Mouse (Mus musculus): Measurements from ENCODE around the gene Enpp1. TPM values are rescaled to one million over a fixed set of nuclear protein-coding genes. Genes with fewer than 3 reads are reported as not detected.

Gene Enpp1
- polyA plus RNA-seq, 1 experiment from 2014 or later = 3.2 TPM

DNA sequence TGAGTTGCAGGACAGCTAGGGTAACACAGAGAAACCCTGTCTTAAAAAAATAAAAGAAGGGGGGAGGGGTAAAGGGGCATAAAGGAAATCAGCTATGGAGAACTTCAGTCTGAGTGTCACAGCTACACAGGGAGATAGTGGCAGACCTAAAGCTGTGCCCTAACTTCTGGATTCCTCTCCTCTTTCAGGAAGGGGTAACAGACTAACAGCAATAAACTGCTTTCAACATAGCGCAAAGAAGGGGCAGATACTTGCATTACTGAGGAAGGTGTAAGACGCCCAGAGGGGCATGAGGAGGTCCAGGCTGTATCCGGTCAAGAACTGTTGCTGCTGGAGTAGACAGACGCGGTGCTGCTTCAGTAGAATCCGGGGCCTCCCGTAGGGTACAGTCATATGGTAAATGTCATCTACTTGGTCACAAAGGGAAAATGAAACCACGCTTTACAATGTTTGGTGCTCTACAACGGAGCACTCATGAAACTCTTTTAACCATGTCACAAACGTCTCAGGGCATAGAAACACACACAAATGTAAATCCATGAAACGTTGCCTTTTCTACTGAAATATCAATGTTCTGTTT is 60.9 kb downstream of the Enpp1 start:
- no peak overlapping the region for H3K27ac ChIP-seq
- no peaks in the 10 kb centered on the region for H3K9me3 ChIP-seq
- no peaks in the 10 kb centered on the region for H3K36me3 ChIP-seq
- H3K4me1 ChIP-seq = no peaks in the 10 kb centered on the region
- no peak overlapping the region for H3K4me3 ChIP-seq
- WGBS = 87% methylated on average over 11 of the region's 11 CpGs
- ATAC-seq (ENCODE audit: insufficient number of reproducible peaks, insufficient read depth, low FRiP score, low TSS enrichment, low read depth) = no peak
- no peaks in the 10 kb centered on the region for H3K27me3 ChIP-seq
- no peak overlapping the region for H3K9ac ChIP-seq
- H3K4me2 ChIP-seq = no peak overlapping the region

DNA sequence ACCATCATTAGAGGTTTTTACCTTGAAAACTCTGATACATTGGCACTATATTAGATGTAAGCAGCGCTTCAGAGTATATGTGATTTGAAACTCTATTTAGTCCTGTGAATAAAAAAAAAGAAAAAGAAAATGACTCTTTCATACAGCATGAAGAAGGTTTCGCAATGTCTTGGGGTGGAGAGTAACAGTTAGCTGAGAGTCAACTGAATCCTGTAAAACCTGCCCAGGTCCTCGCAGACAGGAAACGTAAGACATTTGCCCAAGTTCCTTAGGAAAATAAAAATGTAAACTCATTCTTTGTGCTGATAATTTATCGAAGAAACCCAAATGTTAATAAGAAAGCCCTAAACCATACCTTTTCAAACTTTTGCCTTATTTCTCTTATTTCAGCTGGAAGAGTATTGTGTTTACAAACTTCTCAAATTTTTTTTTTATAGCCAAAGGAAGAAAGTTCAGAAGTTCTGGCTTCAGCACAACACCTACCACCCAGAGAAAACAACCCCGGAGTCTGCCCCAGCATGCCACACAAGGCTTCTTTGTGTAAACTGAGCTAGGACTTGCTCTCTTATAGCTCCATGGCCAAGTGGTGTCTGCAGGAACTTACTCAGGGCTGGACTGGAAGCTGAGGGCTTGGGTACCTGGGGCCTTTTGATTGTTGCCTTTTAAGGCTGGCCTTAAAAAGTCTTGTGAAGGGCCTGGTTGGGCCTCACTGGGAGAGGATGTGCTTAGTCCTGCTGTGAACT is 63.8 kb downstream of the Enpp1 start:
- no peaks in the 10 kb centered on the region for H3K4me1 ChIP-seq
- H3K9ac ChIP-seq = no peak overlapping the region
- 66% methylated on average over 6 of the region's 6 CpGs for WGBS
- H3K36me3 ChIP-seq = no peaks in the 10 kb centered on the region
- 0 out of 2 replicates have a peak overlapping the region, but pooled peaks have one; percentile 22 for H3K27ac ChIP-seq
- no peaks in the 10 kb centered on the region for H3K27me3 ChIP-seq
- peak; percentile 56; the same call in 1 of the 2 replicates for ATAC-seq (ENCODE audit: insufficient number of reproducible peaks, insufficient read depth, low FRiP score, low TSS enrichment, low read depth)
- H3K4me3 ChIP-seq = no peak overlapping the region
- H3K4me2 ChIP-seq = no peak overlapping the region
- no peaks in the 10 kb centered on the region for H3K9me3 ChIP-seq

DNA sequence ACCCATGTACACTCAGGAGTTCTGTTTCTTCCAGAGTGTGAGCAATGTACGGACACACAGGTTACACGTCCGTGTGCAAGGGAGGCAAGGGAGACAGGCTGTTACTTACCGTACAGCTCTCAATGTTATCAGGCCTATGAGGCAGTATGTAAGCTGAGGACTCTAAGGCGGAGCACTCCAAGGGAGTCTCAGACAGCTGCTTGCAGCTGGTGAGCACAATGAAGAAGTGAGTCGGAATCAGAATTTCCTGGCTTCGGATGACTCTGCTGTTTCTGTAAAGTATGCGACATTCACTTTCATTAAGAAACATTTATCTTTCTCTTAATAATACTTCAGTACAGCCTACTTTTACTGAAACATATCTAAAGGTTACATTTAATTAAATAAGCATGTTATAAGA is 66.8 kb downstream of the Enpp1 start:
- H3K4me2 ChIP-seq = no peak overlapping the region
- no peaks in the 10 kb centered on the region for H3K36me3 ChIP-seq
- no peak for ATAC-seq (ENCODE audit: insufficient number of reproducible peaks, insufficient read depth, low FRiP score, low TSS enrichment, low read depth)
- no peaks in the 10 kb centered on the region for H3K9me3 ChIP-seq
- no peak overlapping the region for H3K4me3 ChIP-seq
- no peak overlapping the region for H3K9ac ChIP-seq
- no peaks in the 10 kb centered on the region for H3K4me1 ChIP-seq
- no peaks in the 10 kb centered on the region for H3K27me3 ChIP-seq
- WGBS = 89% methylated on average over 8 of the region's 8 CpGs
- H3K27ac ChIP-seq = no peak overlapping the region

DNA sequence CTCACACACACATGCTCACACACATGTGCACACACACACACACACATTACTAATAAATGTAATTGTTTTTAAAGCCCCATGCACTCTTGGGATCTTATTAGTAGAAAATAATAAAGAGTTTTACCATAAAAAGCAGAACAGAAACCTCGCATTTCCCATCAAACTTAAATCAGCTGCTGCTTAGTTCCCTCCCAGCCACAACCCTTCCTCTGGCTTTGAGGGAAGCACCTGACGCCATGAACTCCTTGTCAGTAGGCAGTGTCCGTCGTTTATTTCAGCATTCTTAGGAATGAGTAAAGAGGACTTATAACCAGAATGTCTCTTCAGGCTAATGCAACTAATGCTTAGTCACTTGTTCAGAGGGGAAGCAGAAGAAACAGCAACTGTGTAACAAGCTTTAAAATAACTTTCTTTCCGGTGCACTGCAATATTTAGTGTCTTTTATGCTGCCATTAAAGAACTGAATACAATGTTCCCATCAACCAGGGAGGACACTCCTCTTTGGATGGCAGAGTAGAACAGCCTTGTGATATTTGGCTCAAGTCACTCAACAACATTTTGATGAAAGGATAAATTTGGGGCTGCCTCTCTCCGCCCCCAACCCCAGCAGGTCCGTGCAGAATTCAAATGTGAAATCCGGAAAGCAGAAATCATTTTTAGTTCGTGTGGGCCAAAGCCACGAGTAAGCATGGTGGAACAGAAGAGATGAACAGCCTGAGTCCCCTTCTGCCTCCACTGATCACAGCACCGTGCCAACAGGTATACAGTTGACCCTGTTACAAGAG is 69.0 kb downstream of the Enpp1 start:
- H3K27me3 ChIP-seq = no peaks in the 10 kb centered on the region
- H3K36me3 ChIP-seq = no peaks in the 10 kb centered on the region
- no peak overlapping the region for H3K27ac ChIP-seq
- H3K4me3 ChIP-seq = no peak overlapping the region
- WGBS = 82% methylated on average over 11 of the region's 11 CpGs
- no peak overlapping the region for H3K9ac ChIP-seq
- H3K4me2 ChIP-seq = no peak overlapping the region
- no peak for ATAC-seq (ENCODE audit: insufficient number of reproducible peaks, insufficient read depth, low FRiP score, low TSS enrichment, low read depth)
- H3K4me1 ChIP-seq = peaks cover 16% of the 10 kb centered on the region
- no peaks in the 10 kb centered on the region for H3K9me3 ChIP-seq

DNA sequence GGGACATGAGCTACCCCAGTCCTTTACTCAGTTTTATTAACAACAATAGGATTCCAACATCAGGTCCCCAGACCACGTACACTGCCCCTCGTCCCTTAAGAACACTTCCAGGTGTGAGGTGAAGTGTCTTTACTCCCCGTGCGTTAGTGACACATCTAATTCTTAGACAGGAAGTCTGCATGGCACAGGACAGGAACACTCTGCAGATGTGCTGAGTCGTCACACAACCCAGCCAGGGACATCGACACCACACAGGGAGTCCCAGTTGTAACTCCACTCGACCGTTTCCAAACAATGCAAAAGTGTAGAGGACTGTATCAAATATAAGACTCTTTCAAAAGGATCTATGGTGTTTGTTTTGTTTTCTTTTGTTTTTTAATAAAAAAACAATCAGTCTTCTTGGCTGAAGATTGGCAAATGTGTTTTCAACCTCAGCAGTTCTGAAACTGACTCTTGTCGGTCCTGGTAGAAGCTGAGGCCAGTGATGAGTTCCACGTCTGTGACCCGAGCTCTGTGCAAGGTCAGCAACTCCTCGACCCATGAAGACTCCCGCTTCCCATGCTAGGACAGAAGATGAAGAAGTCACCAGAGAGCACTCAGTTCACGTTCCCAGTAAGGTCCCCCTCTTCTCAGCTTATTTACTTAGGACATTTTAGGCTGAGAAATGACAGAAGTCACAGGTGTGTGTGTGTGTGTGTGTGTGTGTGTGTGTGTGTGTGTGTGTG is 70.4 kb downstream of the Enpp1 start:
- no peak overlapping the region for H3K4me3 ChIP-seq
- no peak overlapping the region for H3K9ac ChIP-seq
- ATAC-seq (ENCODE audit: insufficient number of reproducible peaks, insufficient read depth, low FRiP score, low TSS enrichment, low read depth) = no peak
- no peak overlapping the region for H3K4me2 ChIP-seq
- peaks cover 19% of the 10 kb centered on the region for H3K4me1 ChIP-seq
- H3K36me3 ChIP-seq = no peaks in the 10 kb centered on the region
- no peaks in the 10 kb centered on the region for H3K27me3 ChIP-seq
- 57% methylated on average over 14 of the region's 14 CpGs for WGBS
- no peak overlapping the region for H3K27ac ChIP-seq
- no peaks in the 10 kb centered on the region for H3K9me3 ChIP-seq

DNA sequence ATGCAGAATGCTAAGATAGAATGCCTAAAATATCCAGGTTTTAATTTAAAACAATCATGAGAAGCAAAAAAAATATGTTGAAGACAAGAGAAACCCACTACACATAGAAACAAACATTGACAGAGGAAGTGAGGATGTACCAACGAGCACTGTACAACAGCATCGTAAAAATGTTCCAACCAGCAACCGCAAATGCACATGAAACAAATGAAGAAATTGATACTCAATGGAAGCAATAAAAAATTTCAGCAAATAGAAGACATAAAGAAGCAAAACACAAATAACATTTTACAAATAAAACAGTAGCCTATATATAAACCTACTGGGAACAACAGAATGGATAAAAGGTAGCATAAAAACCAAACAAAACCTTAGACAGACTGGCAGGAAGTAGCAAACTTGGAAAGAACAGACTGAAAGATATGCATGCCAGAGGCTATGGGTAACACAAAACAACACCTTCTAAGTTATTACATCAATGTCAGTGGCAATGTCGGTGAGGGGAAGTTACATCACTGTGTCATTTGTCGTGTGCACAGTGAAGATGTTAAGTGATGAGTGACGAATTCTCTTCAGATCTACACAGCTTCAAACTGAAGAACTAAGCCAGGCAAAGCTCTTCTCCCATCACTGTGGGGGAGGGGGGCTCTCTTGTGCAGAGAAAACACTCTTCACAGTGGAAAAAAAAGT is 71.6 kb downstream of the Enpp1 start:
- Histone ChIP-seq H3K27ac (no peak overlapping the region), H3K4me3 (no peak overlapping the region), H3K9ac (no peak overlapping the region), H3K4me2 (no peak overlapping the region), H3K36me3 (no peaks in the 10 kb centered on the region), H3K4me1 (peaks cover 24% of the 10 kb centered on the region), H3K9me3 (no peaks in the 10 kb centered on the region), H3K27me3 (no peaks in the 10 kb centered on the region)
- WGBS = 74% methylated on average over 6 of the region's 6 CpGs
- no peak for ATAC-seq (ENCODE audit: insufficient number of reproducible peaks, insufficient read depth, low FRiP score, low TSS enrichment, low read depth)

DNA sequence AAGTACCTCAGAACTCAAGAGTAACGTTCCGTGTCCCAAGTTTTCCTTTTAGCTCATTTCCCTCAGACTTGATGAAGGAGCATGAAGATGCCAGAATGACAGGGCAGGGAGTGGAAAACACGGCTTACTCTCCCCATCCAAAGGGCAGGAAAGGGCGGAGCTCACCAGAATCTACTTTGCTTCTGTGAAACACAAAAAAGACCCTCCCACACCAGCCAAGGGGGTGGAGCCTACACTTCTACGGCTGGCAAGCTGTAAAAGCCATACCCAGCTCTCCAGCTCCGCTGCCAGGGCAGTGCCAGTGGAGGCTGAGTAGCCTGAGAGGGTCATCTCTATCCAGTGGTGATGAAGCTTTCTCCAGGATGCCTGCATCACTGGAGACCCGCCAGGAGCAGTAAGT is 72.4 kb downstream of the Enpp1 start:
- Histone ChIP-seq H3K36me3 (no peaks in the 10 kb centered on the region), H3K27ac (no peak overlapping the region), H3K9me3 (no peaks in the 10 kb centered on the region), H3K9ac (no peak overlapping the region), H3K4me1 (peaks cover 24% of the 10 kb centered on the region), H3K4me2 (no peak overlapping the region), H3K4me3 (no peak overlapping the region), H3K27me3 (no peaks in the 10 kb centered on the region)
- 64% methylated on average over 7 of the region's 7 CpGs for WGBS
- ATAC-seq (ENCODE audit: insufficient number of reproducible peaks, insufficient read depth, low FRiP score, low TSS enrichment, low read depth) = no peak

DNA sequence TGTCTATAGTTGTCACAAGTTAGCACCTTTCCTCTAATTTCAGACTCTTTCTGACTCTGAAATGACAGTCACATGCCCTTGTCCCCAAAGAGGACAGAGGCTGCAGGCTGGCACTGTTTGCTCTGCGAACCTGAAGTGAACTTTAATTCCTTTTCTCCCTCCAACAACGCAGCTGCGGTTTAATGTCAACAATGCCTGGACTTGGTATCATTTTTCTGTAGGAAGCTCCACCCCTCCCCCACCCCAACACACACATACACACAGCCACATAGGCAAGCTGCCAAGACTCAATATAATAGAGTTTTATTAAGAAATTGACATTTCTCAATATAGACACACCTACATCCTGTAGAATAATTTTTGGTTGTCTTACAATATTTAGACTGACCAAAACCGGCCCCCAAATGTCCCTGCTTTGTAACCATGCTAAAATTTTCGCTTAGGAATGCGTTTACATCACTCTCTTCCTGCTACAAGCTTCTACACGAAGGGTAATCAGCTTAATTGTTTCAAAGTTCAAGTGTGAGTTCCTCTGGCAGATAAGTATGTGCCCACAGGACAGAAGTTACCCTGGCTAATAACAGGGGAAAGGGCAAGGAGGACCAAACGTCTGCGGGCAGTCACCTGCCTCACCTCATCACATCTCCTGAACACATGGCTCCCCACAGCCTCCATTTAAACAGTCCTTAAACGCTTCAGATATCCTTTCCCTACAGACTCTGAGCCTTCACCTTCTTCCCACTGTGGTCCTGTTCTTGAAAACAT is 73.5 kb downstream of the Enpp1 start:
- no peak for ATAC-seq (ENCODE audit: insufficient number of reproducible peaks, insufficient read depth, low FRiP score, low TSS enrichment, low read depth)
- H3K4me3 ChIP-seq = no peak overlapping the region
- no peaks in the 10 kb centered on the region for H3K36me3 ChIP-seq
- no peaks in the 10 kb centered on the region for H3K9me3 ChIP-seq
- 27% methylated on average over 10 of the region's 10 CpGs for WGBS
- H3K9ac ChIP-seq = no peak overlapping the region
- H3K4me2 ChIP-seq = no peak overlapping the region
- H3K27me3 ChIP-seq = no peaks in the 10 kb centered on the region
- H3K27ac ChIP-seq = peak overlapping the region; percentile 33; the same call in 1 of the 2 replicates
- H3K4me1 ChIP-seq = peaks cover 24% of the 10 kb centered on the region

DNA sequence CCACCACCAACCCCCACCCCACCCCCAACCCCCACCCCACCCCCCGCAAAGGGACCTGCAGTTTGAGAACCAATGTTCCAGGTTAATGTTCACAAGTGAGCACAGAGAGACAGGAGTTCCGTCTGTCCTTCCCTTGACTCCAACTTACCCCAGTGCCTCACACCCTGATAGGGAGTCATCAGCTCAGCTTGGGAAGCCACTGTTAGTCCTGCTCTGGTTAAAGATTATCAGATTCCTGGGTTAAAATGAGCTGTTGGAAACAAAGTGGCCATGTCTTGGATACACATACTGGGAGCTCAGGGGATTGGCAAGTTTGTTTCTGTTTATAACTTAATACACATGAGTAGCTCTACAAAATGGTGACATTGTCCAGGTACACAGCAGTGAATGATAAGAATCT is 75.0 kb downstream of the Enpp1 start:
- Histone ChIP-seq H3K36me3 (no peaks in the 10 kb centered on the region), H3K9me3 (no peaks in the 10 kb centered on the region), H3K4me3 (no peak overlapping the region), H3K4me1 (peaks cover 24% of the 10 kb centered on the region), H3K4me2 (no peak overlapping the region), H3K9ac (no peak overlapping the region), H3K27me3 (no peaks in the 10 kb centered on the region), H3K27ac (no peak overlapping the region)
- 81% methylated on average over 2 of the region's 2 CpGs for WGBS
- ATAC-seq (ENCODE audit: insufficient number of reproducible peaks, insufficient read depth, low FRiP score, low TSS enrichment, low read depth) = no peak

DNA sequence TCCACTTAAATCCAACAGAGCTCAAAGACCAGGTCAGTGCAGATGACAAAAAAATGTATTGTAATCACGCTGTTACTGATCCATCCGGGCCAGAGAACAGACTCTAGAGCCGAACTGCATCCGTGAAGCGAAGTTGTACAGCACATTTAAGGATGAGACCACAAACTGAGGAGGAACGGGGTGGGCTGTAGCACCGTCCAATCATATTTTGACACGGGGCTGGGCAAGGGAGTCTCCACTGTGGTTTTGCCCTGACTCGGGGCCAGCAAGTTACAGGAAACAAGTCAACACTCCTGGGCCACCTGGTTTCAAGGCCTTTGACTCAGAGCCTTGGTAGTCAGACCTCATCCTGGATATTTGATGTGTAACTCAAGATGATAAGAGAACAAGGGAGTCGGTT is 76.1 kb downstream of the Enpp1 start:
- ATAC-seq (ENCODE audit: insufficient number of reproducible peaks, insufficient read depth, low FRiP score, low TSS enrichment, low read depth) = peak; percentile 45; the same call in 1 of the 2 replicates
- H3K9me3 ChIP-seq = no peaks in the 10 kb centered on the region
- H3K4me3 ChIP-seq = no peak overlapping the region
- H3K4me1 ChIP-seq = peaks cover 24% of the 10 kb centered on the region
- 88% methylated on average over 10 of the region's 10 CpGs for WGBS
- no peak overlapping the region for H3K27ac ChIP-seq
- H3K36me3 ChIP-seq = no peaks in the 10 kb centered on the region
- H3K4me2 ChIP-seq = no peak overlapping the region
- no peaks in the 10 kb centered on the region for H3K27me3 ChIP-seq
- no peak overlapping the region for H3K9ac ChIP-seq

Data from embryonic facial prominence, embryonic 13.5 days (tissue).